Mouse (Mus musculus) hindbrain, embryonic 15.5 days (tissue): ENCODE data around the gene Crocc. TPM values are rescaled to one million over a fixed set of nuclear protein-coding genes. Genes with fewer than 3 reads are reported as not detected.

Experiments used
- ATAC-seq: fragments of 200-750 bp; cut with Nextera tagmentation; 2 replicates; pipeline ENCODE4 v1.8.0; 2017; ENCODE audit warnings: low read depth, moderate number of reproducible peaks, moderate TSS enrichment; ENCODE audit not compliant: low FRiP score
- H3K27ac ChIP-seq: fragments of 300-500 bp; sonication (generic); replicated peaks from 2 replicates; pipeline ENCODE4 v1.5.1; 2015; ENCODE audit warnings: mild to moderate bottlenecking, inconsistent platforms
- H3K27me3 ChIP-seq: fragments of 300-500 bp; sonication (generic); 2 replicates; pipeline ENCODE4 v1.6.1; 2015; ENCODE audit warnings: control low read depth, inconsistent platforms
- H3K36me3 ChIP-seq: fragments of 300-500 bp; sonication (generic); 2 replicates; pipeline ENCODE4 v1.6.1; 2015; ENCODE audit warnings: control low read depth, inconsistent platforms
- H3K4me1 ChIP-seq: fragments of 300-500 bp; sonication (generic); replicated peaks from 2 replicates; pipeline ENCODE4 v1.6.1; 2015; ENCODE audit warnings: control low read depth, inconsistent platforms
- H3K4me2 ChIP-seq: fragments of 300-500 bp; sonication (generic); 2 replicates; pipeline ENCODE4 v1.6.1; 2015; ENCODE audit warnings: moderate library complexity, mild to moderate bottlenecking, inconsistent platforms
- H3K4me3 ChIP-seq: fragments of 300-500 bp; sonication (generic); 2 replicates; pipeline ENCODE4 v1.5.1; 2015; ENCODE audit warnings: mild to moderate bottlenecking, inconsistent platforms
- H3K9ac ChIP-seq: fragments of 300-500 bp; sonication (generic); 2 replicates; pipeline ENCODE4 v1.6.1; 2015; ENCODE audit warnings: inconsistent platforms
- H3K9me3 ChIP-seq: fragments of 300-500 bp; sonication (generic); 2 replicates; pipeline ENCODE4 v1.6.1; 2016; ENCODE audit warnings: control low read depth, inconsistent platforms
- WGBS: fragments of 180-500 bp; shearing (Covaris S2); methylation state at CpG from one replicate; pipeline ENCODE4 v1.1.7; 2015; 5-methylcytosine and 5-hydroxymethylcytosine counted together
- polyA plus RNA-seq: library from polyadenylated mRNA; unstranded; fragments of >200 nt; fragmentation: Nextera tagmentation; extraction: Ambion mirVana; gene quantifications from 2 replicates; pipeline ENCODE4 v1.2.1, GENCODE M21; 2015

Crocc gene
- polyA plus RNA-seq, 1 experiment from 2014 or later: 7.7 TPM

DNA sequence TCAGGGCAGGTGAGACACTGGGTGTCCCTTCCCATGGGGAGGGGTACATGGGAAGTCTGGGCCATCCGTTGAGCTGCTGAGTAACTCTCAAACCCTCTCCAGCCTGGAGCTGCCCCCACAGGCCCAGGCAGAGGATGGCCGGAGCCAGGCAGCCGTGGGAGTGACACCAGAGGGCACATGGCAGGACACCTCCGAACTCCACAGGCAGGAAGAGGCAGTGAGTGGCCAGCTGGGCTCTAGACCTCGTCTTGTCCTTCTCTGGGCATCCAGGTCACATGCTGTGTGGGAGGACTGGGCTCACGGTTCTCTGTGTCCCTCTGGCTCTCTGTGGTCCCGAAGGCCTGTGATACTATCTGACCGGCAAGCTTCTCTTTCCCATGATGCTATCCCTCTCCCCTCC, 66.5 kb downstream of the Crocc start:
- H3K4me3 ChIP-seq: no peak overlapping the region

DNA sequence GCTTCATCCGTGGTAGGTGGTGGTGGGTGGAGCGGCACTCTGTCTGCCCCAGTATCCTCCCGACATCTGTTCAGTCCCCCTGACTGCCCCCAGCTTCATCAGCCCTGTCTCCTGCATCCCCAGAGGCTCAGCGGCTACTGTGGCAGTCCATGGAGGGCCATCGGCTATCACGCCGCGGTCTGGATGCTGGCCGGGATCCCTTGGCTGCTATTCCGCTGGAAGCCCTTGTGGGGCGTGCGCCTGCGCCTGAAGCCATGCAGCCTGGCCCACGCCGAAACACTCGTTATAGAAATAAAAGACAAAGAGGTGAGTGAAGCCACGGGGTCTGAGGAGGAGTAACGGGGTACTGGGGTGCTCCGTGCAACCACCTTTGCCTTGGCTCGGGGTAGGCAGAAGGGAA, 68.1 kb downstream of the Crocc start:
- WGBS: 73% methylated on average over 20 of the region's 20 CpGs
- H3K9me3 ChIP-seq: no peaks in the 10 kb centered on the region
- H3K9ac ChIP-seq: no peak overlapping the region
- H3K36me3 ChIP-seq: peaks cover 44% of the 10 kb centered on the region
- no peak for ATAC-seq
- H3K4me1 ChIP-seq: peaks cover 27% of the 10 kb centered on the region
- H3K27ac ChIP-seq: no peak overlapping the region
- no peak overlapping the region for H3K4me3 ChIP-seq
- no peaks in the 10 kb centered on the region for H3K27me3 ChIP-seq
- H3K4me2 ChIP-seq: no peak overlapping the region

More for the DNA sequence above, 66.5 kb downstream of the Crocc start:
- H3K9ac ChIP-seq: no peak overlapping the region
- no peak overlapping the region for H3K27ac ChIP-seq
- 86% methylated on average over 8 of the region's 8 CpGs for WGBS
- peaks cover 12% of the 10 kb centered on the region for H3K4me1 ChIP-seq
- no peaks in the 10 kb centered on the region for H3K27me3 ChIP-seq
- H3K4me2 ChIP-seq: no peak overlapping the region
- no peaks in the 10 kb centered on the region for H3K9me3 ChIP-seq
- no peak for ATAC-seq
- H3K36me3 ChIP-seq: peaks cover 58% of the 10 kb centered on the region

DNA sequence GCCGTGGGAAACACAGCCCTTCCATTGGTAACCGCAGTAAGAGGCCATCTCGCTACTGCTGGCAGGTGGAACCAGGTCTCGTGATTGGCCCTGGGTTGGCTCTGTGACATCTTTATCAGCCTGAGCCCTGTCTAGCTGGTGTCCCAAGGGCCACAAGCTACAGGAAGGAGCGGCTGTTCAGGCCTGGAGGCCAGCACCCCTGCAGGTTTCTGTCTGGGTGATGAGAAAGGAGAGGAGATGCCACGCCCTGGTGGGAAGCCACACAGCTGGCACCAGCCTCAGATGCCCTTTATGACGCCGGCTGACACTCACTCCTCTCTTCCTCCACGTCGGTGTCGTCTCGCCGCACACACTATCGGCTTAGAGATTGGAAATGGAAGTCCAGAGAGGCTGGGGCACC, 70.9 kb downstream of the Crocc start:
- H3K27me3 ChIP-seq: no peaks in the 10 kb centered on the region
- H3K9ac ChIP-seq: no peak overlapping the region
- peaks cover 34% of the 10 kb centered on the region for H3K4me1 ChIP-seq
- H3K36me3 ChIP-seq: peaks cover 18% of the 10 kb centered on the region
- 77% methylated on average over 14 of the region's 14 CpGs for WGBS
- no peak overlapping the region for H3K27ac ChIP-seq
- no peak overlapping the region for H3K4me3 ChIP-seq
- H3K9me3 ChIP-seq: no peaks in the 10 kb centered on the region
- H3K4me2 ChIP-seq: peak overlapping the region; percentile 79; the same call in 1 of the 2 replicates
- no peak for ATAC-seq

DNA sequence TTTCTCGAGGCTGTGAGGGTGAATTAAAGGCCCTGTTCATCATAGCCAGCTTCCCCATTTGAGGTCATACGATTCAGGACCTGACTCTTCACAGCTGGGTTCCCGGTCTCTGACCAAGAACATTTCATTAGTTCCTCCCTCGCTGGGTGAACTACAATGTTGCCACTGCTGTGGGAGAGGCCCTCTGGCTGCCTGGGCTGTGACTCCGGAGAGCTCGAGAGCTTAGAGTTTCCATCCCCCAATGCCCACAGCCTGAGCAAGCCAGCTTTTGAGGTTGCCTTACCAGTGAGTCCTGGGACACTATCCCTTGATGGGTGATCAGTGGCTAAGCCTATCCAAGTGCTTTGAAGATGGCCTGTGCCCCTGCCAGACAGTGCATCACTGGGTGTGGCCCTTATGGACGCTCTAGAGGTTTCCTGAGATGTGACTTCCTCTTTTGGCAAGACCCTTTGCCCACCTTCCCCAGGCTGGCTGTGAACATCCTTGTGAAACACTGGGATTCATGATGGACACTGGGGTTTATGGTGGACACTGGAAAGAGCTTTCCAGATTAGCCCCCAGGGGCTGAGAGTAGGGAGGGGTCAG, 71.6 kb downstream of the Crocc start:
- H3K4me1 ChIP-seq: peaks cover 34% of the 10 kb centered on the region
- peak overlapping the region; percentile 79 for H3K4me2 ChIP-seq
- H3K27ac ChIP-seq: no peak overlapping the region
- H3K9me3 ChIP-seq: no peaks in the 10 kb centered on the region
- 55% methylated on average over 7 of the region's 7 CpGs for WGBS
- H3K4me3 ChIP-seq: peak overlapping the region; percentile 89; the same call in 1 of the 2 replicates
- H3K9ac ChIP-seq: no peak overlapping the region
- H3K27me3 ChIP-seq: no peaks in the 10 kb centered on the region
- ATAC-seq: no peak
- peaks cover 12% of the 10 kb centered on the region for H3K36me3 ChIP-seq

DNA sequence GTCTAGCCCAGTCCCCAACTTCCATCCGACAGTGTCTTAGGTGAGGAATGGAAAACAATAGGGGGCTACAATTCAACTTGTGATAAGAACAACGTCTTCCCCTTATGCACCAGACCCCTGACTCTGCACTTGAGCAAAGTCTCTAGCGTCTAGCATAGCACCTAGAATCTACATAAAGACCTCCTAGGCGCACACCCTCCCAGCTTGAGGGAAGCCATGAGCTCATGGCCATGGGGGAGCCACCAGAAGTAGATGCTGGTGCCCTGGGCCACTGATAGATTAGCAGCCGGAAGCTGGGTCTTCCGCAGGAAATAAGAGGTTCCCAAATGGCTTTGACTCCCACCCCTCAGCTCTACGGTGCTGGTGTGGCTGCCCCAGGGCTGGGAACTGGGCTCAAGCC, 72.9 kb downstream of the Crocc start:
- Histone ChIP-seq H3K9me3 (no peaks in the 10 kb centered on the region), H3K36me3 (no peaks in the 10 kb centered on the region), H3K27ac (peak overlapping the region; percentile 85), H3K9ac (peak overlapping the region; percentile 98), H3K4me1 (peaks cover 40% of the 10 kb centered on the region), H3K4me3 (peak overlapping the region; percentile 89), H3K4me2 (peak overlapping the region; percentile 79), H3K27me3 (no peaks in the 10 kb centered on the region)
- peak; percentile 13; the same call in 1 of the 2 replicates for ATAC-seq
- WGBS: 26% methylated on average over 7 of the region's 7 CpGs

DNA sequence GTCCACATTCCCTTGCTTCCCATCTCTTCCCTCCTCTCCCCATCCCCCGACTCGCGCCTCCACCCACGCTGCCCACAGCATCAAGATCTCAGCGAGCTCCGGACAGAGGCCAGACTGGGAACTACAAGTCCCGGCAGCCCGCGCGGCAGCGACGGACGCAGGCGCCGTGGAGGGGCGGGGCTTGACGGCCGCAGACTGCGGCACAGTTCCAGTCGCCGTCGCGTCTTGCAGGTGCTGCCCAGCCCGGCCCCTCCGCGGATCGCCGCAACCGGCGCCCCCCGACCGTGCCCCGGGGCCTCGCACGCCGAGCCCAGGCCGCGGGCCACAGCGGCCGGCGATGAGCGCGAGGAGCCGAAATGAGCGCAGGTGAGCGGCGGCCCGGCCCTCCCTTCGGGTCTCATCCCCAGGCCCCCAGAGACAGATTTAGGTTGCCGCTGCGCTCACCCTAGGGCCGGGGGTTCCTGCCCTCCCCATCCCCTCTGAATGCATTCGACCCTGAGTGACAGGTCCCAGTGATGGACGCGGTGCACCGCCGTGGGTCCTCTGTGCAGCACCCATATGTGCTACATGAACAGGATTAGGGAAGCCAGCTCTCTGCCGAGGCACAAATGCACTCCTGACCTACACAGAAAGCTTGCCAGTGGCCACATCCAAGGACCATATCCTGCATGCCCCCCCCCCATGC, 73.5 kb downstream of the Crocc start, which contains the start of gene Atp13a2:
Gene Atp13a2 (plus strand): TSS at position 163 of the 685 bp plus-strand sequence.
- H3K4me1 ChIP-seq: peaks cover 40% of the 10 kb centered on the region
- H3K27me3 ChIP-seq: no peaks in the 10 kb centered on the region
- peak within 1 kb of the TSS; percentile 89 for H3K4me3 ChIP-seq
- no peaks in the 10 kb centered on the region for H3K36me3 ChIP-seq
- WGBS: under 1% methylated on average over 53 of the region's 58 CpGs
- peak within 1 kb of the TSS; percentile 85 for H3K27ac ChIP-seq
- peak within 1 kb of the TSS; percentile 98 for H3K9ac ChIP-seq
- peak; percentile 91 for ATAC-seq
- H3K4me2 ChIP-seq: peak within 1 kb of the TSS; percentile 79
- no peaks in the 10 kb centered on the region for H3K9me3 ChIP-seq

DNA sequence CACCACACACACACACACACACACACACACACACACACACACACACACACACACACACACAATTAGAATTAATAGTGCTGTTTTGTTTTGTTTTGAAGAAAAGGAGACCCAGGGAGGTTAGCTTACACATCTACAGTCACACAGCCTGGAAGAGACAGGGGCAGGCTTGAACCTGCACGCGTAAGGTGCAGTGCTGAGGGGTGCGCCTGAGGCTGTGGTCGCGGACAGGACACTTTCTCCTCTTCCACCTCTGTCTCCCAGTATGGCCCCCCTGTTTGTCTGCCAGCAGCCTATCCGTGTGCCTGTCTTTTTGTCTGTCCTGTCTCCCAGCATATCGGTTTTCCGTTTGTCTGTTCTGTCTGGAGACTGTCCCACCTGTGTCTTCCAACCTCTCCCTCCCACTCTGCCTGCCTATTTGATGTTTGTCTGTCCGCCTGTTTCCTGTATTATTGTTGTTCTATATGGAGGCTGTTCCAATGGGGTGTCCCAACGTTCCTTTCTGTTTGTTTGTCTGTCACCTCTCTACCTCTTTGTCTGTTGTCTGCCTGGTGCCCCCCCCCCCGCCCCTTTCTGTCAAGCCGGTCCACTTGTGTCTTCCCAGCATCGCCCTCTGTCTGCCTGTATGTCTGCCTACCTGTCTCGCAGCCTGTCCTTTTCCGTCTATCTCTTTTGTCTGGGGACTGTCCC, 74.2 kb downstream of the Crocc start:
- Histone ChIP-seq H3K4me3 (peak overlapping the region; percentile 89), H3K27ac (peak overlapping the region; percentile 85), H3K4me1 (peaks cover 40% of the 10 kb centered on the region), H3K27me3 (no peaks in the 10 kb centered on the region), H3K9ac (peak overlapping the region; percentile 98), H3K36me3 (no peaks in the 10 kb centered on the region), H3K4me2 (peak overlapping the region; percentile 79), H3K9me3 (no peaks in the 10 kb centered on the region)
- ATAC-seq: peak; percentile 24
- WGBS: 21% methylated on average over 14 of the region's 15 CpGs

DNA sequence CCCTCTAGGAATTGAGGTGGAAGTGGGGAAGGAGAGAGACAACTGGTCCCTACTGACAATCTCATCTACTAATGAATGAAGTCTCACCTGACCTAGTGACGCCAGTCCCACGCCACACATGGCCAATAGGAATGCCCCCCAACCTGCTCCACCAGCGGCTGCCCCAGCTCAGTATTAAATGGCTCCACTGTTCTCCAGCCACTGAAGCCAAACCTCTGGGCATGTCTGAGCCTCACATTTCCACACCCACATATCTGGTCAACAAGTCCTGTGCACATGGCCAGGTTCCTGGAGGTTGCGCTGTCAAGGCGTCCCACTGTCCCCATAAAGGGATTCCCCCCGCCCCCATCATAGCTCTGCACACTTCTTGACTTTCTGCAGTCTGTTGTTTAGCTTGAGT, 75.8 kb downstream of the Crocc start:
- WGBS: 90% methylated on average over 6 of the region's 6 CpGs
- Histone ChIP-seq H3K27me3 (no peaks in the 10 kb centered on the region), H3K36me3 (peaks cover 5% of the 10 kb centered on the region), H3K4me1 (peaks cover 35% of the 10 kb centered on the region), H3K27ac (no peak overlapping the region), H3K4me2 (no peak overlapping the region), H3K4me3 (no peak overlapping the region), H3K9me3 (no peaks in the 10 kb centered on the region), H3K9ac (no peak overlapping the region)
- no peak for ATAC-seq

DNA sequence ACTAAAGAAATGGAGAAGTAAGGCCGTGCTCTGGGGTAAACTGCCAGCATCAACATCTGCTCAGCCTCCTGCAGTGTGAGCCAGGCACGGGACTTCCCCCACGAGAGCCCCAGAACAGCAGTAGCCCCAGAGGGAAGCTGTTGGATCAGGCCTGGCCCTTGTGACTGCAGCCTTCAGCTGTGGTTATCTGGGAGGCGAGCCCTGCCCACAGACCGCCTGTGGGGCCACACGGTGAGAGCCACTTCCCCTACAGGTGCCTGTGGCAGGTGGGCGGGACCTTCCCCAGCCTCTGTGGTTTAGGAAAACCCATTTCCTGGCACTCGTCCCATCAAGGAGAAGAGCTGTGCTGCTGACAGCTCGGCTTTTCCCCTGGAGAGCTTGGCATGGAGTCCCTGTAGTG, 76.9 kb downstream of the Crocc start:
- H3K36me3 ChIP-seq: peaks cover 14% of the 10 kb centered on the region
- peaks cover 24% of the 10 kb centered on the region for H3K4me1 ChIP-seq
- no peaks in the 10 kb centered on the region for H3K27me3 ChIP-seq
- 21% methylated on average over 9 of the region's 9 CpGs for WGBS
- ATAC-seq: no peak
- no peak overlapping the region for H3K4me2 ChIP-seq
- no peak overlapping the region for H3K4me3 ChIP-seq
- no peaks in the 10 kb centered on the region for H3K9me3 ChIP-seq
- no peak overlapping the region for H3K9ac ChIP-seq
- peak overlapping the region; percentile 58 for H3K27ac ChIP-seq

DNA sequence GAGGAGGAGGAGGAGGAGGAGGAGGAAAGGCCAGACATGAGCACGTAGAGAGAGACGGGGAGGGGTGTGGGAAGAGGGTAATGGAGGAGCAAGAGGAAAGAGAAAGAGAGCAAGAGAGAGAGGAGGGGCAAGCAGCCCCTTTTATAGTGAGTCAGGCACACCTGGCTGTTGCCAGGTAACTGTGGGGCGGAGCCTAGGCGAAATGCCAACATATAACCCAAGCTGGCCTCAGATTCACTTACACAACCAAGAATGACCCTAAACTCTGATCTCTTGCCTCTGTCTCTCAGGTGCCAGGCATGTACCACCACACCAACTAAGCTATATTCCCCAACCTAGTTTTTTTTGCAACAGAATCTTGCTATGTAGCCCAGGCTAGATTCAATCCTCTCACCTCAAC, 77.5 kb downstream of the Crocc start:
- 68% methylated on average over 4 of the region's 4 CpGs for WGBS
- H3K4me3 ChIP-seq: no peak overlapping the region
- peaks cover 16% of the 10 kb centered on the region for H3K36me3 ChIP-seq
- no peak overlapping the region for H3K9ac ChIP-seq
- no peak overlapping the region for H3K4me2 ChIP-seq
- ATAC-seq: no peak
- H3K27ac ChIP-seq: no peak overlapping the region
- H3K27me3 ChIP-seq: no peaks in the 10 kb centered on the region
- peaks cover 18% of the 10 kb centered on the region for H3K4me1 ChIP-seq
- no peaks in the 10 kb centered on the region for H3K9me3 ChIP-seq

DNA sequence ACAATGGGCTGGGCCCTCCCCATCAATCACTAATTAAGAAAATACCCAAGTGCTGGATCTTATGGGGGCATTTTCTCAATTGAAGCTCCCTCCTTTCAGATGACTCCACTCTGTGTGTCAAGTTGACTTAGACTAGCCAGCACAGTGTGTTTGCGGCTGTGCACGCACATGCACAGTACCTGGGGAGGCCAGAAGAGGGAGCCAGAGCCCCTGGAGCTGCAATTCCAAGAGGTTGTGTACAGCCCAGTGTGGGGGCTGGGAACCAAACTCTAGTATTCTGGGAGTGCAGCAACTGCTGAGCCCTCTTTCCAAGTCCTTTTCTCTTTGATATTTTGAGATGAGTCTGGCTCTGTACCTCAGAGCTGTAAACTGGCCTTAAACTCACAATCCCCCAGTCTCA, 78.7 kb downstream of the Crocc start:
- Histone ChIP-seq H3K27ac (no peak overlapping the region), H3K4me3 (no peak overlapping the region), H3K27me3 (no peaks in the 10 kb centered on the region), H3K4me2 (no peak overlapping the region), H3K4me1 (peaks cover 13% of the 10 kb centered on the region), H3K9ac (no peak overlapping the region), H3K36me3 (peaks cover 23% of the 10 kb centered on the region), H3K9me3 (no peaks in the 10 kb centered on the region)
- 92% methylated on average over 2 of the region's 2 CpGs for WGBS
- no peak for ATAC-seq
